Mouse (Mus musculus) liver, adult 2 months (tissue): Measurements from ENCODE around the gene Sox21. TPM values are rescaled to one million over a fixed set of nuclear protein-coding genes. Genes with fewer than 3 reads are reported as not detected.

ENCODE experiments used
- DNase-seq: peaks from one replicate; pipeline ENCODE4 v3.0.0-alpha.2; 2011; ENCODE audit warnings: low read depth, low spot score; ENCODE audit errors: extremely low read depth
- H3K27ac ChIP-seq: fragments of 200-500 bp; replicated peaks from 2 replicates; pipeline ENCODE4 v1.5.1; 2012; ENCODE audit warnings: low read depth, mild to moderate bottlenecking, control low read depth, inconsistent platforms, low read length; ENCODE audit not compliant: insufficient read depth
- H3K27me3 ChIP-seq: fragments of 200-500 bp; 2 replicates; pipeline ENCODE4 v1.6.1; 2012; ENCODE audit warnings: mild to moderate bottlenecking, moderate library complexity, low read length, inconsistent platforms; ENCODE audit not compliant: control insufficient read depth, insufficient read depth
- H3K36me3 ChIP-seq: fragments of 200-500 bp; 2 replicates; pipeline ENCODE4 v1.6.1; 2012; ENCODE audit warnings: low read length, inconsistent platforms; ENCODE audit not compliant: control insufficient read depth, insufficient read depth
- H3K4me1 ChIP-seq: fragments of 200-500 bp; 2 replicates; pipeline ENCODE4 v1.6.1; 2011; ENCODE audit warnings: low read length; ENCODE audit not compliant: control insufficient read depth, insufficient read depth
- H3K4me3 ChIP-seq: fragments of 200-500 bp; 2 replicates; pipeline ENCODE4 v1.5.1; 2011; ENCODE audit warnings: low read depth, mild to moderate bottlenecking, control low read depth, low read length, moderate library complexity; ENCODE audit not compliant: insufficient read depth
- H3K79me2 ChIP-seq: fragments of 200-500 bp; 2 replicates; pipeline ENCODE4 v1.6.1; 2012; ENCODE audit warnings: inconsistent platforms, mild to moderate bottlenecking, low read length, moderate library complexity; ENCODE audit not compliant: control insufficient read depth, insufficient read depth
- H3K9ac ChIP-seq: fragments of 200-500 bp; 2 replicates; pipeline ENCODE4 v1.6.1; 2012; ENCODE audit warnings: low read depth, mild to moderate bottlenecking, control low read depth, inconsistent platforms, low read length
- CTCF ChIP-seq: fragments of 200-500 bp; IDR thresholded peaks from 2 replicates; pipeline ENCODE4 v1.5.1; 2011; ENCODE audit warnings: low read depth, low read length, control low read depth
- POLR2A ChIP-seq: fragments of 200-500 bp; IDR thresholded peaks from 2 replicates; pipeline ENCODE4 v1.6.1; 2011; ENCODE audit warnings: low read length, control low read depth; ENCODE audit not compliant: insufficient read depth; ENCODE audit errors: extremely low read depth
- WGBS: fragments of 180-500 bp; shearing (Covaris S2); methylation state at CpG from one replicate; pipeline ENCODE4 v1.1.7; 2018; 5-methylcytosine and 5-hydroxymethylcytosine counted together
- polyA plus RNA-seq: library from polyadenylated mRNA; depleted of rRNA; stranded (reverse); fragments of >200 nt; gene quantifications from 2 replicates; pipeline ENCODE4 v1.2.3, GENCODE M21; 2012
- total RNA-seq: library from RNA; depleted of rRNA; stranded (reverse); fragments of >200 nt; gene quantifications from 2 replicates; pipeline ENCODE4 v1.2.3, GENCODE M21; 2014

The Sox21 gene
- total and polyA plus RNA-seq, 2 experiments, result not detected

- no peak overlapping the region for H3K27ac ChIP-seq
- no peak overlapping the region for H3K9ac ChIP-seq
- no peaks in the 10 kb centered on the region for H3K27me3 ChIP-seq
- no peak overlapping the region for H3K4me3 ChIP-seq
- DNase-seq, result no peak
- 43% methylated on average over 6 of the region's 6 CpGs for WGBS
- no peaks in the 10 kb centered on the region for H3K36me3 ChIP-seq
- H3K79me2 ChIP-seq, result no peaks in the 10 kb centered on the region
- no peaks in the 10 kb centered on the region for H3K4me1 ChIP-seq
- no peak for TF ChIP-seq CTCF
- TF ChIP-seq POLR2A, result no peak
Observed at GRCm38 (mm10) chr14:118272594-118273555, 36.0 kb upstream of the Sox21 start.

GRCm38 (mm10) chr14:118268849-118269248 lies 32.0 kb upstream of the Sox21 start:
- no peak overlapping the region for H3K9ac ChIP-seq
- H3K4me1 ChIP-seq, result no peaks in the 10 kb centered on the region
- whole genome bisulfite sequencing, result 87% methylated on average over 4 of the region's 4 CpGs
- H3K27me3 ChIP-seq, result no peaks in the 10 kb centered on the region
- no peak overlapping the region for H3K27ac ChIP-seq
- no peak for DNase-seq
- H3K4me3 ChIP-seq, result no peak overlapping the region
- no peaks in the 10 kb centered on the region for H3K79me2 ChIP-seq
- no peak for TF ChIP-seq POLR2A
- TF ChIP-seq CTCF, result no peak
- H3K36me3 ChIP-seq, result no peaks in the 10 kb centered on the region

DNA sequence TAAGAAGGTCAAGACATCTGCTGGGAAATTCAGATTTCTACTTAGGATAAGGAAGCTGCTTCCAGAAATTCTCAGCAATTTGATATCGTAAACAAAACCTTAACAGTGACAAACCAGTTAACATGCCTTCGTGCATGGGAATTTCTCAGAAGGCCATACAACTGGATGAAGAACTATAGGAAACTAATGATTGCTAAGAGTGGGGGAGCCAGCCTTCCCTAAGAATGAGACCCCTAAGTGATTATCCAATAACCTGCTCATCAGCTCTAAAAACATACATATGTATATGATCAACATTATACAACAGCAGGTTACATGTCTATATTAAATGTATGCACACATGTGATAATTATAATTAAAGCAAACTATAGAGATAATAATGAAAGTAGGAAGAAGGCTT lies 29.8 kb upstream of the Sox21 start, which contains the start of gene Gm9376:
Gene Gm9376 (plus strand): TSS at position 301 of the 400 bp plus-strand sequence.
- no peak for TF ChIP-seq CTCF
- no peak for TF ChIP-seq POLR2A
- WGBS, result 92% methylated on average over 2 of the region's 2 CpGs

DNA sequence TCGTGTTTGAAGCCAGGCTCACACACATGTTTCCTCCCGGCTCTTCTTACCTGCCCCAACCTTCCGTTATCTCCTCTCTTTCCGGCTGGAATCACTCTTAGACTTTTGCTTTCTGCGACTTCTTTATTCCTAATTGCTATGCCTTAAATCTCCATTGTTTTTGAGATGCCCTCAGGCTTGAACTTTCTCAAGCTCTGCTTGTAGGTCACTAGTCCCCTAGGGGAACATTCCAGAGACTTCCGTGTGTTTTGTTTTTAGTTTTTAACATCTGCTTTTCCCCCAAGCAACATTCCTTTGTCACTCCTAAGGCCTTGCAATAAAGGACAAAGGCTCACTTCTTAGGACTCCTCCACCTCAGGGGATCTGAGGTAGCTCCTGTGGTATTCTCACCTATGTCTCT lies 16.6 kb upstream of the Sox21 start:
- DNase-seq, result no peak
- 89% methylated on average over 6 of the region's 6 CpGs for WGBS
- no peaks in the 10 kb centered on the region; the same call in 1 of the 2 replicates for H3K27me3 ChIP-seq
- H3K36me3 ChIP-seq, result no peaks in the 10 kb centered on the region
- H3K27ac ChIP-seq, result no peak overlapping the region
- TF ChIP-seq CTCF (no peak), POLR2A (no peak)
- no peaks in the 10 kb centered on the region for H3K79me2 ChIP-seq
- no peaks in the 10 kb centered on the region for H3K4me1 ChIP-seq
- H3K9ac ChIP-seq, result no peak overlapping the region
- H3K4me3 ChIP-seq, result no peak overlapping the region

More for the DNA sequence above, 29.8 kb upstream of the Sox21 start, which contains the start of gene Gm9376:
- no peak within 1 kb of the TSS for H3K4me3 ChIP-seq
- no peak within 1 kb of the TSS for H3K9ac ChIP-seq
- no peaks in the 10 kb centered on the region for H3K4me1 ChIP-seq
- no peak within 1 kb of the TSS for H3K27ac ChIP-seq
- no peaks in the 10 kb centered on the region for H3K79me2 ChIP-seq
- no peaks in the 10 kb centered on the region for H3K36me3 ChIP-seq
- DNase-seq, result no peak
- no peaks in the 10 kb centered on the region for H3K27me3 ChIP-seq

GRCm38 (mm10) chr14:118241416-118241815 lies 4.6 kb upstream of the Sox21 start:
- peaks cover 15% of the 10 kb centered on the region for H3K27me3 ChIP-seq
- no peak overlapping the region for H3K4me3 ChIP-seq
- no peaks in the 10 kb centered on the region for H3K36me3 ChIP-seq
- no peak overlapping the region for H3K9ac ChIP-seq
- TF ChIP-seq POLR2A (no peak), CTCF (no peak)
- no peak for DNase-seq
- no peaks in the 10 kb centered on the region for H3K79me2 ChIP-seq
- 69% methylated on average over 2 of the region's 2 CpGs for WGBS
- H3K27ac ChIP-seq, result no peak overlapping the region
- peaks cover 7% of the 10 kb centered on the region for H3K4me1 ChIP-seq

DNA sequence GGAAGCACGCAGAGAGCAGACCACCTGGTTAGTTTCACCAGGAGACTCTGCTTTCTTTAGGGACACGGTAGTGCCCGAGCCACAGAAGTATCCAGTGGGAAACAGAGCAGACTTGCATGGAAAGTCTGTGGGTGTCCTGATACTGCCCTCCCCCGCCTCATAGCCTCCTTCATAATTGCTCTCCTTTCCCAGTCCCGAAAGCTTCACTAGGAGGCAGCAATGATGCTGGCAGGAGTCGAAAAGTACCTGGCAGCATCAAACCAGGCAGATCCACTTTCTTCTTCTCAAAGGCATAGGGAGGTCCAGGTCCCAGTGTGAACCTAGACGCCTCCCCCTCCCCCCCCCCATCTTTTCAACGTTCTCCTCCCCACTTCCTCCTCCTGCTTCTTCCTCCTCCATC lies 2.5 kb upstream of the Sox21 start:
- H3K4me3 ChIP-seq, result no peak overlapping the region
- no peak for DNase-seq
- no peak overlapping the region for H3K9ac ChIP-seq
- H3K79me2 ChIP-seq, result no peaks in the 10 kb centered on the region
- H3K36me3 ChIP-seq, result no peaks in the 10 kb centered on the region
- peaks cover 35% of the 10 kb centered on the region for H3K27me3 ChIP-seq
- no peak overlapping the region for H3K27ac ChIP-seq
- WGBS, result 7% methylated on average over 8 of the region's 8 CpGs
- H3K4me1 ChIP-seq, result peaks cover 10% of the 10 kb centered on the region
- TF ChIP-seq CTCF (no peak), POLR2A (no peak)
